Mouse (Mus musculus) testis, adult 2 months (tissue): ENCODE data around the gene Thoc3. TPM values are rescaled to one million over a fixed set of nuclear protein-coding genes. Genes with fewer than 3 reads are reported as not detected.
A peak's percentile ranks its signal among the peaks of the same experiment; 100 is the strongest.

Experiments
- H3K27ac ChIP-seq: fragments of 200-500 bp; 2 replicates; pipeline ENCODE4 v1.5.1; 2012; ENCODE audit warnings: low read depth, low read length; ENCODE audit not compliant: control insufficient read depth, insufficient read depth
- H3K27me3 ChIP-seq: fragments of 200-500 bp; 2 replicates; pipeline ENCODE4 v1.6.1; 2012; ENCODE audit warnings: mild to moderate bottlenecking, low read length, moderate library complexity; ENCODE audit not compliant: control insufficient read depth, insufficient read depth
- H3K36me3 ChIP-seq: fragments of 200-500 bp; 2 replicates; pipeline ENCODE4 v1.6.1; 2012; ENCODE audit warnings: mild to moderate bottlenecking, low read length; ENCODE audit not compliant: control insufficient read depth, insufficient read depth
- H3K4me1 ChIP-seq: fragments of 200-500 bp; 2 replicates; pipeline ENCODE4 v1.6.1; 2012; ENCODE audit warnings: low read length; ENCODE audit not compliant: control insufficient read depth, insufficient read depth
- H3K4me3 ChIP-seq: fragments of 200-500 bp; 2 replicates; pipeline ENCODE4 v1.5.1; 2012; ENCODE audit warnings: low read depth, mild to moderate bottlenecking, low read length, moderate library complexity, mixed read lengths; ENCODE audit not compliant: control insufficient read depth
- CTCF ChIP-seq: fragments of 200-500 bp; IDR thresholded peaks from 2 replicates; pipeline ENCODE4 v1.5.1; 2012; ENCODE audit warnings: low read depth, mild to moderate bottlenecking, inconsistent platforms, low read length, moderate library complexity; ENCODE audit not compliant: control insufficient read depth, insufficient read depth, insufficient replicate concordance
- POLR2A ChIP-seq: fragments of 200-500 bp; IDR thresholded peaks from 2 replicates; pipeline ENCODE4 v1.6.1; 2012; ENCODE audit warnings: low read depth, mild to moderate bottlenecking, inconsistent platforms, low read length, moderate library complexity; ENCODE audit not compliant: control insufficient read depth
- polyA plus RNA-seq: library from polyadenylated mRNA; depleted of rRNA; stranded (reverse); fragments of >200 nt; gene quantifications from 2 replicates; pipeline ENCODE4 v1.2.3, GENCODE M21; 2012; rRNA removed

Gene Thoc3
- polyA plus RNA-seq: 14.0 and 15.7 TPM in 2 replicates

- H3K27ac ChIP-seq: peak within 1 kb of the TSS; percentile 50
- TF ChIP-seq POLR2A (peak; percentile 70), CTCF (0 out of 2 replicates have a peak, but pooled peaks have one; percentile 10)
- peak within 1 kb of the TSS; percentile 99 for H3K4me3 ChIP-seq
- H3K36me3 ChIP-seq: peaks cover 4% of the 10 kb centered on the region; the same call in 1 of the 2 replicates
- peaks cover 2% of the 10 kb centered on the region; the same call in 1 of the 2 replicates for H3K4me1 ChIP-seq
- H3K27me3 ChIP-seq: no peaks in the 10 kb centered on the region
Measured at GRCm38 (mm10) chr13:54468098-54469011, at the start of gene Thoc3. Gene Thoc3 (minus strand): TSS chr13:54468849.

GRCm38 (mm10) chr13:54505920-54506319 is 37.3 kb upstream of the Thoc3 start:
- no peak overlapping the region for H3K4me3 ChIP-seq
- peaks cover 11% of the 10 kb centered on the region for H3K4me1 ChIP-seq
- TF ChIP-seq POLR2A: no peak
- TF ChIP-seq CTCF: no peak
- H3K27me3 ChIP-seq: no peaks in the 10 kb centered on the region
- no peaks in the 10 kb centered on the region for H3K36me3 ChIP-seq
- H3K27ac ChIP-seq: no peak overlapping the region

- Histone ChIP-seq H3K36me3 (no peaks in the 10 kb centered on the region), H3K4me1 (peaks cover 11% of the 10 kb centered on the region), H3K27me3 (no peaks in the 10 kb centered on the region), H3K4me3 (peak overlapping the region; percentile 86), H3K27ac (peak overlapping the region; percentile 80; the same call in 1 of the 2 replicates)
- TF ChIP-seq POLR2A: no peak
- TF ChIP-seq CTCF: no peak
Measured at GRCm38 (mm10) chr13:54504611-54505260, 36.1 kb upstream of the Thoc3 start.

GRCm38 (mm10) chr13:54503604-54504521 is 35.2 kb upstream of the Thoc3 start, which contains the start of gene Simc1:
Gene Simc1 (plus strand): TSS chr13:54503779.
- peak; percentile 75 for TF ChIP-seq POLR2A
- TF ChIP-seq CTCF: no peak
- H3K36me3 ChIP-seq: no peaks in the 10 kb centered on the region
- H3K4me1 ChIP-seq: peaks cover 11% of the 10 kb centered on the region
- H3K27me3 ChIP-seq: no peaks in the 10 kb centered on the region
- H3K27ac ChIP-seq: peak within 1 kb of the TSS; percentile 80
- H3K4me3 ChIP-seq: peak within 1 kb of the TSS; percentile 86

GRCm38 (mm10) chr13:54503278-54503603 is 34.6 kb upstream of the Thoc3 start:
- TF ChIP-seq CTCF: no peak
- TF ChIP-seq POLR2A: no peak
- no peaks in the 10 kb centered on the region for H3K27me3 ChIP-seq
- H3K4me3 ChIP-seq: peak overlapping the region; percentile 86
- H3K27ac ChIP-seq: peak overlapping the region; percentile 15; the same call in 1 of the 2 replicates
- peaks cover 11% of the 10 kb centered on the region for H3K4me1 ChIP-seq
- H3K36me3 ChIP-seq: no peaks in the 10 kb centered on the region

- Histone ChIP-seq H3K36me3 (no peaks in the 10 kb centered on the region), H3K4me1 (peaks cover 11% of the 10 kb centered on the region), H3K4me3 (no peak overlapping the region), H3K27ac (no peak overlapping the region), H3K27me3 (no peaks in the 10 kb centered on the region)
- TF ChIP-seq POLR2A: no peak
- no peak for TF ChIP-seq CTCF
Measured at GRCm38 (mm10) chr13:54501957-54502690, 33.5 kb upstream of the Thoc3 start.
